Mouse (Mus musculus) brain, adult 2 months (tissue): Measurements from ENCODE around the gene Dcbld2.

Experiments used
- DNase-seq: peaks from one replicate; pipeline ENCODE4 v3.0.0; 2011; ENCODE audit warnings: low read depth, low spot score

The Dcbld2 gene

GRCm38 (mm10) chr16:58487861-58488260 lies 79.6 kb downstream of the Dcbld2 start:
- DNase-seq = peak; percentile 52

- DNase-seq = no peak
These were observed 88.5 kb downstream of the Dcbld2 start for GRCm38 (mm10) chr16:58496791-58497190.

- peak; percentile 47 for DNase-seq
These were observed 89.9 kb downstream of the Dcbld2 start for GRCm38 (mm10) chr16:58497886-58498713.

- DNase-seq = no peak
These were observed 90.9 kb downstream of the Dcbld2 start for GRCm38 (mm10) chr16:58499172-58499584.

GRCm38 (mm10) chr16:58499650-58500049 lies 91.4 kb downstream of the Dcbld2 start:
- no peak for DNase-seq

- DNase-seq = peak; percentile 68
These were observed 93.6 kb downstream of the Dcbld2 start for GRCm38 (mm10) chr16:58501760-58502301.

- DNase-seq = no peak
These were observed 94.3 kb downstream of the Dcbld2 start for GRCm38 (mm10) chr16:58502566-58502965.

- no peak for DNase-seq
These were observed 96.7 kb downstream of the Dcbld2 start for GRCm38 (mm10) chr16:58504945-58505344.

- peak; percentile 44 for DNase-seq
These were observed 104.0 kb downstream of the Dcbld2 start for GRCm38 (mm10) chr16:58512181-58512761.

- DNase-seq = peak; percentile 65
These were observed 104.6 kb downstream of the Dcbld2 start for GRCm38 (mm10) chr16:58512887-58513286.

GRCm38 (mm10) chr16:58513755-58514154 lies 105.5 kb downstream of the Dcbld2 start:
- DNase-seq = no peak

GRCm38 (mm10) chr16:58514565-58514964 lies 106.3 kb downstream of the Dcbld2 start:
- DNase-seq = peak; percentile 41

- DNase-seq = no peak
These were observed 107.9 kb downstream of the Dcbld2 start for GRCm38 (mm10) chr16:58516161-58516560.

GRCm38 (mm10) chr16:58516960-58517798 lies 108.9 kb downstream of the Dcbld2 start:
- DNase-seq = no peak
